Mouse (Mus musculus) erythroblast, embryonic 14.5 days (primary cell): ENCODE data around the gene Zfp37.

Experiments used
- GATA1 ChIP-seq: IDR thresholded peaks from 2 replicates; pipeline ENCODE4 v1.6.1; 2012; ENCODE audit warnings: low read length, inconsistent platforms, mixed read lengths
- TAL1 ChIP-seq: IDR thresholded peaks from 3 replicates; pipeline ENCODE4 v1.6.1; 2012; ENCODE audit warnings: low read length, inconsistent platforms, mixed read lengths

- TF ChIP-seq GATA1: no peak
- no peak for TF ChIP-seq TAL1
Measured at GRCm38 (mm10) chr4:62265154-62265836, 34.4 kb upstream of the Zfp37 start.
